Mouse (Mus musculus) megakaryocyte, embryonic 14.5 days (primary cell): ENCODE measurements around the gene Pkib.

Source experiments
- FLI1 ChIP-seq: IDR thresholded peaks from 2 replicates; pipeline ENCODE4 v1.6.1; 2012; ENCODE audit warnings: low read length, inconsistent platforms, mixed read lengths
- GATA1 ChIP-seq: IDR thresholded peaks from 3 replicates; pipeline ENCODE4 v1.6.1; 2012; ENCODE audit warnings: mixed read lengths, low read length, inconsistent platforms, borderline replicate concordance

DNA sequence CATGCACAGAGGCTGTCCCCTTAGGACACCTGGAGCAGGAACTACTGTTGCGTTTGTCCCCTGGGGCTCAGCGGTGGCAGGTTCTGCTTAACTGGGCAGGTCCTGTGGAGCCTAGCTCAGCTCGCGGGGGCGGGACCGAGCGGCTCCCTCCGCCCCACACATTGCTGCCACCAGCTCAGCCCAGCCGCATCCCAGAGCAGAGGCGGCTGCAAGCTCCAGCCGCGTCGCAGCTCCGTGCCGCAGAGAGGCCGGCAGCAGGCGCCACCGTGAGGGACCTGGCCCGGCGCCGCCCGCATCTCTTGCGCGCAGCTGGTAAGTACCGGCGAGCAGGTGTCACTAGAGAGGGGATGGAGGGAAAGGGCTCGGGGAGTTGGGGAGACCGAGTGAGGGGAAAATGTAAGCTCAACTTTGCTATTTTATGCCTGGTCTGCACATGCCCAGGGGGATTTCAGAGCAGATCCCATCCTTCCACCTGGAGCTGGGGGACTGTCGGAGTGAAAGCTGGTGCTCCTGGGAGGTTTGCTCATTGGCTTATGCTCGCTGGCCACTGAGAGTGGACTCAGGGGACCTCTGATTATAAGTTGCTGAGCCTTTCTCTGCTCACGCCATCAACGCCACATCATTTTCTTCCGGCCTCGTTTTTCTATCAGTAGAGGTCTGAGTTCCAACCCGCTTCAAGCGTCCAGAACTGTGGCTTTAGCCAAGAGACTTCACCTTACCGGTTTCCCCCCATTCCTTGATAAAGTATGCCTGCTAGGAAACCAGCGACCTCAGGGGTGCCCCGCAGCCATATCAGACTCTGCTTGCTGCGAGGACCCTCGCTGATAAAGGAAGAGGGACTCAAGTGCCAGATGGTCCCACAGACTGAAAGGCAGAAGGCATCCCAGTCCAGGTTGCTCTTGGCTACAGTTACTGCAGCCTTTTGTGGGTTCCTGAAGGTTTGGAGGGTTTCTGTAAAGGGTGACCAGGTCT is at the start of gene Pkib:
- no peak for TF ChIP-seq GATA1
- no peak for TF ChIP-seq FLI1
